Mouse (Mus musculus): Measurements from ENCODE around the gene Edem3.

DNA sequence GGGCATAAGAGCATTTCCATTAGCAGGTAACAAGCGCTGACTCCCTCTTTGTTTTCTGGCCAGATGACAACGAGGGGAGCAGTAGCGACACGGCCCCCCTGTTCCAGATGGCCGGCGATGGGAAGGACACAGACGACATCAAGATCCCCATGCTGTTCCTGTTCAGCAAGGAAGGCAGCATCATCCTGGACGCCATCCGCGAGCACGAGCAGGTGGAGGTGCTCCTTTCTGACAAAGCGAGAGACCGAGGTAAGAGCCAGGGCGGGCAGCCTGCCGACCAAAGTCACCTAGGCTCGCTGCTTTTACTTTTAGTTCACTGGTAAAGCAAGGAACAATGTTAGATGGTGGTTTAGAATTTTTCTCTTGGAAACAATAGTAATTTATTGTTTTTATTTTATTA is 56.3 kb downstream of the Edem3 start:
- TF ChIP-seq POLR2A (IDR thresholded peaks at IDR 0.05; ENCODE audit: insufficient read depth, low read length) (no peak), EP300 (IDR thresholded peaks at IDR 0.05; ENCODE audit: insufficient read depth, low read depth, low read length) (no peak)
